Mouse (Mus musculus): ENCODE results near the gene Spem1.

Gene Spem1

GRCm38 (mm10) chr11:69801379-69801977 is 20.5 kb downstream of the Spem1 start, which contains the start of gene Fgf11:
TSS of gene Fgf11 (minus strand) at chr11:69801857.
- peak in 1 of 2 experiments; percentile 50 for DNase-seq (ENCODE audit: inconsistent age in 2 of 2, low spot score in 1 of 2)

GRCm38 (mm10) chr11:69800392-69801197 is 21.4 kb downstream of the Spem1 start:
- peak; percentile 77 to 78 for DNase-seq (ENCODE audit: inconsistent age in 2 of 2, low spot score in 1 of 2)

- peak; percentile 61 to 62 for DNase-seq (ENCODE audit: inconsistent age in 2 of 2, low spot score in 1 of 2)
Measured at GRCm38 (mm10) chr11:69800138-69800391, 21.9 kb downstream of the Spem1 start.

GRCm38 (mm10) chr11:69799394-69800137 is 22.4 kb downstream of the Spem1 start:
- DNase-seq (ENCODE audit: inconsistent age in 2 of 2, low spot score in 1 of 2), result peak; percentile 50 to 66

- DNase-seq (ENCODE audit: inconsistent age in 2 of 2, low spot score in 1 of 2), result no peak
Measured at GRCm38 (mm10) chr11:69797924-69798323, 24.1 kb downstream of the Spem1 start.

- no peak for DNase-seq (ENCODE audit: inconsistent age in 2 of 2, low spot score in 1 of 2)
Measured at GRCm38 (mm10) chr11:69795983-69796435, 26.0 kb downstream of the Spem1 start.

GRCm38 (mm10) chr11:69795168-69795982 is 26.6 kb downstream of the Spem1 start, which contains the start of gene Chrnb1:
TSS of gene Chrnb1 (minus strand) at chr11:69795943.
- DNase-seq (ENCODE audit: inconsistent age in 2 of 2, low spot score in 1 of 2), result peak; percentile 96 to 97

- no peak for DNase-seq (ENCODE audit: inconsistent age in 2 of 2, low spot score in 1 of 2)
Measured at GRCm38 (mm10) chr11:69793429-69793828, 28.6 kb downstream of the Spem1 start.

- no peak for DNase-seq (ENCODE audit: inconsistent age in 2 of 2, low spot score in 1 of 2)
Measured at GRCm38 (mm10) chr11:69791420-69791819, 30.6 kb downstream of the Spem1 start.

GRCm38 (mm10) chr11:69789431-69789830 is 32.5 kb downstream of the Spem1 start:
- DNase-seq (ENCODE audit: inconsistent age in 2 of 2, low spot score in 1 of 2), result peak; percentile 82 to 84

- DNase-seq (ENCODE audit: inconsistent age in 2 of 2, low spot score in 1 of 2), result no peak
Measured at GRCm38 (mm10) chr11:69787306-69787705, 34.7 kb downstream of the Spem1 start.

- peak; percentile 42 to 77 for DNase-seq (ENCODE audit: inconsistent age in 2 of 2, low spot score in 1 of 2)
Measured at GRCm38 (mm10) chr11:69784793-69785272, 37.1 kb downstream of the Spem1 start.

- no peak for DNase-seq (ENCODE audit: inconsistent age in 2 of 2, low spot score in 1 of 2)
Measured at GRCm38 (mm10) chr11:69781828-69782227, 40.2 kb downstream of the Spem1 start.

- no peak for DNase-seq (ENCODE audit: inconsistent age in 2 of 2, low spot score in 1 of 2)
Measured at GRCm38 (mm10) chr11:69778985-69779384, 43.0 kb downstream of the Spem1 start.

GRCm38 (mm10) chr11:69778258-69778982 is 43.6 kb downstream of the Spem1 start:
- no peak for DNase-seq (ENCODE audit: inconsistent age in 2 of 2, low spot score in 1 of 2)

- no peak for DNase-seq (ENCODE audit: inconsistent age in 2 of 2, low spot score in 1 of 2)
Measured at GRCm38 (mm10) chr11:69777504-69778257, 44.3 kb downstream of the Spem1 start.

GRCm38 (mm10) chr11:69776488-69776887 is 45.5 kb downstream of the Spem1 start:
- DNase-seq (ENCODE audit: inconsistent age in 2 of 2, low spot score in 1 of 2), result no peak

- DNase-seq (ENCODE audit: inconsistent age in 2 of 2, low spot score in 1 of 2), result no peak
Measured at GRCm38 (mm10) chr11:69775716-69776115, 46.3 kb downstream of the Spem1 start.

- no peak for DNase-seq (ENCODE audit: inconsistent age in 2 of 2, low spot score in 1 of 2)
Measured at GRCm38 (mm10) chr11:69774961-69775360, 47.0 kb downstream of the Spem1 start.

Data from adrenal gland, adult (tissue).